Mouse (Mus musculus): ENCODE data around the gene Agbl1. TPM values are rescaled to one million over a fixed set of nuclear protein-coding genes. Genes with fewer than 3 reads are reported as not detected.

Gene Agbl1
- not detected in 2 replicates for polyA plus RNA-seq (2015; fragmentation: Nextera tagmentation; extraction: Ambion mirVana)

GRCm38 (mm10) chr7:76229311-76229937 is at the start of gene Agbl1:
Gene Agbl1 (plus strand): TSS chr7:76229887.
- 59% methylated on average over 7 of the region's 7 CpGs for WGBS
- ATAC-seq (ENCODE audit: low FRiP score, low TSS enrichment) = no peak; the same call in 1 of the 2 replicates
- no peak within 1 kb of the TSS for H3K4me3 ChIP-seq (ENCODE audit: low read depth, low read length)

GRCm38 (mm10) chr7:76185005-76185658 is 44.6 kb upstream of the Agbl1 start:
- Histone ChIP-seq H3K9ac (ENCODE audit: low read length) (no peak overlapping the region), H3K36me3 (ENCODE audit: control insufficient read depth, insufficient read depth, low read length) (no peaks in the 10 kb centered on the region), H3K27ac (replicated peaks) (no peak overlapping the region), H3K4me3 (ENCODE audit: low read depth, low read length) (no peak overlapping the region), H3K27me3 (ENCODE audit: control insufficient read depth, insufficient read depth, low read length) (no peaks in the 10 kb centered on the region), H3K9me3 (ENCODE audit: control insufficient read depth, low read length) (no peaks in the 10 kb centered on the region), H3K4me2 (replicated peaks; ENCODE audit: low read depth) (no peak overlapping the region), H3K4me1 (replicated peaks; ENCODE audit: control insufficient read depth, insufficient read depth) (no peaks in the 10 kb centered on the region)
- DNase-seq (ENCODE audit: low spot score) (no peak), ATAC-seq (ENCODE audit: low FRiP score, low TSS enrichment) (no peak)
- 51% methylated on average over 7 of the region's 7 CpGs for WGBS
- TF ChIP-seq EP300 (optimal IDR thresholded peaks at IDR 0.05) (no peak), CTCF (IDR thresholded peaks at IDR 0.05; ENCODE audit: low read depth) (no peak)

More at GRCm38 (mm10) chr7:76229311-76229937, at the start of gene Agbl1:
- Histone ChIP-seq H3K36me3 (ENCODE audit: control insufficient read depth, insufficient read depth, low read length) (no peaks in the 10 kb centered on the region), H3K9me3 (ENCODE audit: control insufficient read depth, low read length) (no peaks in the 10 kb centered on the region), H3K9ac (ENCODE audit: low read length) (no peak within 1 kb of the TSS), H3K27me3 (ENCODE audit: control insufficient read depth, insufficient read depth, low read length) (no peaks in the 10 kb centered on the region), H3K4me1 (replicated peaks; ENCODE audit: control insufficient read depth, insufficient read depth) (no peaks in the 10 kb centered on the region), H3K4me2 (replicated peaks; ENCODE audit: low read depth) (no peak within 1 kb of the TSS), H3K27ac (replicated peaks) (no peak within 1 kb of the TSS)
- DNase-seq (ENCODE audit: low spot score) = no peak
- TF ChIP-seq EP300 (optimal IDR thresholded peaks at IDR 0.05) (no peak), CTCF (IDR thresholded peaks at IDR 0.05; ENCODE audit: low read depth) (no peak)

GRCm38 (mm10) chr7:76185681-76186121 is 44.0 kb upstream of the Agbl1 start:
- Histone ChIP-seq H3K27ac (replicated peaks) (no peak overlapping the region), H3K27me3 (ENCODE audit: control insufficient read depth, insufficient read depth, low read length) (no peaks in the 10 kb centered on the region), H3K4me1 (replicated peaks; ENCODE audit: control insufficient read depth, insufficient read depth) (no peaks in the 10 kb centered on the region), H3K4me3 (ENCODE audit: low read depth, low read length) (no peak overlapping the region), H3K4me2 (replicated peaks; ENCODE audit: low read depth) (no peak overlapping the region), H3K9me3 (ENCODE audit: control insufficient read depth, low read length) (no peaks in the 10 kb centered on the region), H3K9ac (ENCODE audit: low read length) (no peak overlapping the region), H3K36me3 (ENCODE audit: control insufficient read depth, insufficient read depth, low read length) (no peaks in the 10 kb centered on the region)
- no peak for DNase-seq (ENCODE audit: low spot score)
- TF ChIP-seq CTCF (IDR thresholded peaks at IDR 0.05; ENCODE audit: low read depth) (no peak), EP300 (optimal IDR thresholded peaks at IDR 0.05) (no peak)
- WGBS = 42% methylated on average over 6 of the region's 6 CpGs
- no peak for ATAC-seq (ENCODE audit: low FRiP score, low TSS enrichment)

- Histone ChIP-seq H3K9ac (ENCODE audit: low read length) (no peak overlapping the region), H3K27ac (replicated peaks) (no peak overlapping the region), H3K4me1 (replicated peaks; ENCODE audit: control insufficient read depth, insufficient read depth) (no peaks in the 10 kb centered on the region), H3K36me3 (ENCODE audit: control insufficient read depth, insufficient read depth, low read length) (no peaks in the 10 kb centered on the region), H3K27me3 (ENCODE audit: control insufficient read depth, insufficient read depth, low read length) (no peaks in the 10 kb centered on the region), H3K4me3 (ENCODE audit: low read depth, low read length) (no peak overlapping the region), H3K4me2 (replicated peaks; ENCODE audit: low read depth) (no peak overlapping the region), H3K9me3 (ENCODE audit: control insufficient read depth, low read length) (no peaks in the 10 kb centered on the region)
- 50% methylated on average over 4 of the region's 4 CpGs for WGBS
- DNase-seq (ENCODE audit: low spot score) (no peak), ATAC-seq (ENCODE audit: low FRiP score, low TSS enrichment) (no peak)
- TF ChIP-seq EP300 (optimal IDR thresholded peaks at IDR 0.05) (no peak), CTCF (IDR thresholded peaks at IDR 0.05; ENCODE audit: low read depth) (no peak)
Observed at GRCm38 (mm10) chr7:76218546-76218945, 11.1 kb upstream of the Agbl1 start.

GRCm38 (mm10) chr7:76219797-76220469 is 9.8 kb upstream of the Agbl1 start:
- DNase-seq (ENCODE audit: low spot score) (no peak), ATAC-seq (ENCODE audit: low FRiP score, low TSS enrichment) (no peak)
- no peak overlapping the region for H3K27ac ChIP-seq (replicated peaks)
- no peak overlapping the region for H3K4me2 ChIP-seq (replicated peaks; ENCODE audit: low read depth)
- H3K9ac ChIP-seq (ENCODE audit: low read length) = no peak overlapping the region
- H3K36me3 ChIP-seq (ENCODE audit: control insufficient read depth, insufficient read depth, low read length) = no peaks in the 10 kb centered on the region
- H3K9me3 ChIP-seq (ENCODE audit: control insufficient read depth, low read length) = no peaks in the 10 kb centered on the region
- WGBS = 83% methylated on average over 7 of the region's 7 CpGs
- TF ChIP-seq CTCF (IDR thresholded peaks at IDR 0.05; ENCODE audit: low read depth) (no peak), EP300 (optimal IDR thresholded peaks at IDR 0.05) (no peak)
- no peaks in the 10 kb centered on the region for H3K27me3 ChIP-seq (ENCODE audit: control insufficient read depth, insufficient read depth, low read length)
- H3K4me1 ChIP-seq (replicated peaks; ENCODE audit: control insufficient read depth, insufficient read depth) = no peaks in the 10 kb centered on the region
- H3K4me3 ChIP-seq (ENCODE audit: low read depth, low read length) = no peak overlapping the region
